Mouse (Mus musculus): ENCODE data around the gene Gm10721. TPM values are rescaled to one million over a fixed set of nuclear protein-coding genes. Genes with fewer than 3 reads are reported as not detected.
"Not testable (repeated sequence)": the region's sequence is repeated elsewhere in the genome, so short reads cannot be mapped to it uniquely, and the experiment has no call there.

The Gm10721 gene
- polyA plus RNA-seq, 1 experiment from 2014 or later = not detected

GRCm38 (mm10) chr9:3036577-3036976 lies 23.6 kb downstream of the Gm10721 start, which contains the start of gene Gm10715:
Gene Gm10715, plus strand, starts transcription at chr9:3036877.
- H3K27me3 ChIP-seq (ENCODE audit: control insufficient read depth, insufficient read depth, low read length); ATAC-seq (ENCODE audit: low FRiP score, low TSS enrichment); H3K36me3 ChIP-seq (ENCODE audit: control insufficient read depth, insufficient read depth, low read length); H3K9ac ChIP-seq (ENCODE audit: low read depth, low read length); H3K9me3 ChIP-seq (ENCODE audit: control insufficient read depth, low read length); H3K4me1 ChIP-seq (ENCODE audit: control insufficient read depth, insufficient read depth, low read length); H3K27ac ChIP-seq (ENCODE audit: low read depth, low read length); H3K4me3 ChIP-seq (ENCODE audit: low read length); H3K4me2 ChIP-seq (replicated peaks; ENCODE audit: low read depth, low read length): not testable (repeated sequence)
- 71% methylated on average over 6 of the region's 8 CpGs for WGBS

GRCm38 (mm10) chr9:3038161-3038560 lies 25.2 kb downstream of the Gm10721 start:
- not testable (repeated sequence) for H3K9ac ChIP-seq (ENCODE audit: low read depth, low read length); H3K4me1 ChIP-seq (ENCODE audit: control insufficient read depth, insufficient read depth, low read length); H3K4me3 ChIP-seq (ENCODE audit: low read length); H3K9me3 ChIP-seq (ENCODE audit: control insufficient read depth, low read length); ATAC-seq (ENCODE audit: low FRiP score, low TSS enrichment); H3K4me2 ChIP-seq (replicated peaks; ENCODE audit: low read depth, low read length); H3K27me3 ChIP-seq (ENCODE audit: control insufficient read depth, insufficient read depth, low read length); H3K27ac ChIP-seq (ENCODE audit: low read depth, low read length); H3K36me3 ChIP-seq (ENCODE audit: control insufficient read depth, insufficient read depth, low read length)
- 64% methylated on average over 4 of the region's 4 CpGs for WGBS

Small RNAs within 50 kb of the gene (microRNA-seq; reads per million reads assigned to microRNA genes)
- gene Mir101c = not detected

Other genes starting within 250 kb of the Gm10721 start
- gene Gm10722, start 12.2 kb upstream of the Gm10721 start, polyA plus RNA-seq (2014; fragmentation: Nextera tagmentation; extraction: Ambion mirVana) = not detected in 2 replicates
- not detected in 2 replicates for gene Gm11168, start 9.8 kb upstream of the Gm10721 start, polyA plus RNA-seq (2014; fragmentation: Nextera tagmentation; extraction: Ambion mirVana)
- not detected in 2 replicates for gene Gm10720, start 2.5 kb downstream of the Gm10721 start, polyA plus RNA-seq (2014; fragmentation: Nextera tagmentation; extraction: Ambion mirVana)
- gene Gm10719, start 4.3 kb downstream of the Gm10721 start, polyA plus RNA-seq (2014; fragmentation: Nextera tagmentation; extraction: Ambion mirVana) = not detected in 2 replicates
- not detected in 2 replicates for gene Gm10718, start 10.4 kb downstream of the Gm10721 start, polyA plus RNA-seq (2014; fragmentation: Nextera tagmentation; extraction: Ambion mirVana)
- gene Gm10717, start 12.3 kb downstream of the Gm10721 start, polyA plus RNA-seq (2014; fragmentation: Nextera tagmentation; extraction: Ambion mirVana) = 0.36 TPM in 1 of 2 replicates, not detected in the other
- not detected in 2 replicates for gene Gm17535, start 21.5 kb downstream of the Gm10721 start, polyA plus RNA-seq (2014; fragmentation: Nextera tagmentation; extraction: Ambion mirVana)
- not detected in 2 replicates for gene Gm10715, start 23.7 kb downstream of the Gm10721 start, polyA plus RNA-seq (2014; fragmentation: Nextera tagmentation; extraction: Ambion mirVana)